Mouse (Mus musculus): ENCODE data around the gene Tbl2. TPM values are rescaled to one million over a fixed set of nuclear protein-coding genes. Genes with fewer than 3 reads are reported as not detected.

Gene Tbl2
- polyA plus RNA-seq, 1 experiment from 2014 or later, result 8.7 TPM

DNA sequence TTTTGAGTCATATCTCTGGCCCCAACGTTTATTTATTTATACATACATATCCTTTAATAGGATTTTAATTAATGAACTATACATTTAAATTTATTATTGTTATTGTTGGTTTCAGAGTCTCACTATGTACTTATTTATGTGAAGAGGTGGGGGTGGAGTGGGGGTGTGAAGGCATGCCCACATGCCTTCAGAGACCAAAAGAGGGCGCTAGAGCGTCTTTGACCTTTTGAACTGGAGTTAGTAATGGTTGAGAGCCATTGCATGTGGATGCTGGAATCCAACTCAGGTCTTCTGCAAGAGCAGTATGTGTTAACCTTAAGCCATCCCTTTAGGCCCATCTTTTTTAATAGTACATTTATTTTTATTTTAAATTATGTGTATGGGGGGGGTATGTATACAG is 36.1 kb downstream of the Tbl2 start:
- Histone ChIP-seq H3K27me3 (replicated peaks; ENCODE audit: insufficient read depth, low read length) (no peaks in the 10 kb centered on the region), H3K27ac (ENCODE audit: low read length) (no peak overlapping the region), H3K4me2 (replicated peaks; ENCODE audit: low read depth, low read length) (no peak overlapping the region), H3K9ac (replicated peaks; ENCODE audit: low read depth) (no peak overlapping the region), H3K4me3 (ENCODE audit: low read depth, low read length) (no peak overlapping the region), H3K4me1 (ENCODE audit: insufficient read depth, low read depth, low read length) (no peaks in the 10 kb centered on the region), H3K36me3 (ENCODE audit: insufficient read depth, low read length) (peaks cover 11% of the 10 kb centered on the region), H3K9me3 (ENCODE audit: low read length) (no peaks in the 10 kb centered on the region)
- peak; percentile 54 for TF ChIP-seq CTCF (IDR thresholded peaks at IDR 0.05)
- no peak for TF ChIP-seq EP300 (IDR thresholded peaks at IDR 0.05)
- 35% methylated on average over 3 of the region's 3 CpGs for WGBS
- peak; percentile 46 for DNase-seq (ENCODE audit: low spot score)
- ATAC-seq, result no peak

DNA sequence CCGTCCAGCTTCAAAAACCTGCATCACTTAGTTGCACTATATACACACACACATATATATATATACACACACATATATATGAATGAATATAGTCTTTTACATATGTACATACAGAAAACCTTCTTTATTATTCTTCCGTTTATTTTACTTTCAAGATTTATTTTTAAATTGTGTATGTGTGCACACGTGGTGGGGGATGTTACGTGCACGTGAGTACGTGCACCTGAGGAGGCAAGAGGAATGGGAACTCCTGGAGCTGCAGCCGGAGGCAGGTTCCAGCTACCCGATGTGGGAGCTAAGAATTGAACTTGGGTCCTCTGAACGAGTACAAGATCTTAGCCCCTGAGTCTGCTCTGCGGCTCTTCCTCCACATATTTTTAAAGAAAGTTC is 36.8 kb downstream of the Tbl2 start:
- 15% methylated on average over 10 of the region's 10 CpGs for WGBS
- H3K27ac ChIP-seq (ENCODE audit: low read length), result peak overlapping the region; percentile 91
- no peak for ATAC-seq

DNA sequence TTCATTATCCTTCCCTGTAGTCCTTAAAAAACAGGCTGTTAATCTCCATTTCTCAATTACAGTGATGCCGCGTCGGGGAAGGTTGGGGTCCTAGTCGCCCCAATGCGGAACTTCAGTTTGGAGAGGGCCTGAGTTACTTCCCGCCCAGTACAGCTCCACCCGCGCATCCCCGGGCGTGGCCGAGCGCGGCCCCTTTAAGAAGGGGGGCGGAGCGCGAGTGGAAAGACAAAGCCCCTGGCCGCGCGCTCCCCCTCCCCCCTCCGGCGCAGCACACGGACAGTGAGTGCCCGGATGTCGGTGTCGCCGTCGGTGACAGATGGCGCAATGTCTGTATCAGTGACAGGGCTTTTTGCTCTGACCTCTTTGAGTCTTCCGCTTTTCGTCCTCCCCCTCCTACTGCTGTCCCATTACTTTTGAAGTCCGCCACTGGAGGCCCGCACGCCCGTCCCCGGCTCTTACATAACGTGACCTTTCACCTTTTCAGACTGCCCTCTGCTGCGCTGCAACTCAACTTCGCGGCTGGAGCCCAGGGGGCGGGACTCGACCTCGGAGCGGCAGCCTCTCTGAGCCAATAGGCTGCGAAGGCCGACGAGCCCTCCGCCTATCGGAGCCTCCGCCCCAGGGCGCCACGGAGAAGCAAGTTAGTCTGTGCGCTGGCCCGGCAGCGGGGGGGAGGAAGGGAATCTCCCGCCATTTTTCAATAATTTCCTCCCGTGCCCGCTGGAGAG is 37.3 kb downstream of the Tbl2 start, which contains the start of gene Baz1b:
TSS of gene Baz1b (plus strand) at position 644 of the 728 bp plus-strand sequence.
- H3K9ac ChIP-seq (replicated peaks; ENCODE audit: low read depth), result peak within 1 kb of the TSS; percentile 83
- TF ChIP-seq CTCF (IDR thresholded peaks at IDR 0.05) (peak; percentile 32), EP300 (IDR thresholded peaks at IDR 0.05) (peak; percentile 64)
- WGBS, result 3% methylated on average over 54 of the region's 57 CpGs
- peak within 1 kb of the TSS; percentile 86 for H3K4me2 ChIP-seq (replicated peaks; ENCODE audit: low read depth, low read length)
- no peaks in the 10 kb centered on the region for H3K4me1 ChIP-seq (ENCODE audit: insufficient read depth, low read depth, low read length)
- ATAC-seq, result peak; percentile 97
- H3K4me3 ChIP-seq (ENCODE audit: low read depth, low read length), result peak within 1 kb of the TSS; percentile 99
- H3K36me3 ChIP-seq (ENCODE audit: insufficient read depth, low read length), result peaks cover 5% of the 10 kb centered on the region; the same call in 1 of the 2 replicates
- no peaks in the 10 kb centered on the region for H3K27me3 ChIP-seq (replicated peaks; ENCODE audit: insufficient read depth, low read length)
- no peaks in the 10 kb centered on the region for H3K9me3 ChIP-seq (ENCODE audit: low read length)
- H3K27ac ChIP-seq (ENCODE audit: low read length), result peak within 1 kb of the TSS; percentile 91
- DNase-seq (ENCODE audit: low spot score), result peak; percentile 99

More for the DNA sequence above, 36.8 kb downstream of the Tbl2 start:
- Histone ChIP-seq H3K4me1 (ENCODE audit: insufficient read depth, low read depth, low read length) (no peaks in the 10 kb centered on the region), H3K4me3 (ENCODE audit: low read depth, low read length) (peak overlapping the region; percentile 99), H3K36me3 (ENCODE audit: insufficient read depth, low read length) (peaks cover 5% of the 10 kb centered on the region; the same call in 1 of the 2 replicates), H3K4me2 (replicated peaks; ENCODE audit: low read depth, low read length) (peak overlapping the region; percentile 52), H3K9ac (replicated peaks; ENCODE audit: low read depth) (peak overlapping the region; percentile 83; the same call in 1 of the 2 replicates), H3K27me3 (replicated peaks; ENCODE audit: insufficient read depth, low read length) (no peaks in the 10 kb centered on the region), H3K9me3 (ENCODE audit: low read length) (no peaks in the 10 kb centered on the region)
- DNase-seq (ENCODE audit: low spot score), result no peak
- no peak for TF ChIP-seq EP300 (IDR thresholded peaks at IDR 0.05)
- no peak for TF ChIP-seq CTCF (IDR thresholded peaks at IDR 0.05)

DNA sequence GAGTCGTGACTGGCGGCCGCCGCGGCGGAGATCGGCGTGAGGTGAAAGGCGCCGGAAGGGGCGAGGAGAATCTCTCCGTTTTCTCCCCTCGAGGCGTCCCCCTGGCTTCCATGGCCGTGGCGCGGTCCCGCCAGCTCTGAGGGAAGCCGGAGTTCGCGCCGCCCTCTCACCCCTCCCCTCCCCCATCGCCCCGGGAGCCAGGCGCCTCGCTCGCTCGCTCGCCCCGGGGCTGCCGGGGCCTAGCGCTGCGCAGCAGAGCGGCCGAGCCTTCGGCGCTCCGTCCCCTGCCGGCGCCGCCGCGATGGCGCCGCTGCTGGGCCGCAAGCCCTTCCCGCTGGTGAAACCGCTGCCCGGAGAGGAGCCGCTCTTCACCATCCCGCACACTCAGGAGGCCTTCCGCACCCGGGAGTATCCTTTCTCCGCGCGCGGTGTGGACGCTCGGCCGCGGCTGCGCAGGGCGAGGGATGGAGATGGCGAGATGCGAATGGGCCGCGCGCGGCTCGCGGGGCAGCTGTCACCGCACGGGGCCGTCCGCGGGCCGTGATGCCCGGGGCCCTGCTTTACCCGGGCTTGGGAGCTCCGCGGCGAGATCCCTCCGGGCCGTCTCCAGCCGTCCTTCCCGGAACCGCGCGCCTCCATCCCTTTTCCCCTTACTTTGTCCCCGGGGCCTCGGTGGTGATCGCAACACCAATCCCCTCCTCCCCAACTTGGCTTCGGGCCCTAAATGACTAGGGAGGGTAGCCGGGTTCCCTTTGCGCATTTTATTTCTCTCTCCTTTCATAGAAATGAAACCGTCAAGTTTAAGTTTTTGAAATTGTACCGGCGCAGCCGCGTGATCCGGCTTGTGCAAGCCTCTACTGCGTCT is 38.1 kb downstream of the Tbl2 start:
- Histone ChIP-seq H3K27me3 (replicated peaks; ENCODE audit: insufficient read depth, low read length) (no peaks in the 10 kb centered on the region), H3K4me3 (ENCODE audit: low read depth, low read length) (peak overlapping the region; percentile 99), H3K4me2 (replicated peaks; ENCODE audit: low read depth, low read length) (peak overlapping the region; percentile 86), H3K4me1 (ENCODE audit: insufficient read depth, low read depth, low read length) (no peaks in the 10 kb centered on the region), H3K9ac (replicated peaks; ENCODE audit: low read depth) (peak overlapping the region; percentile 83), H3K27ac (ENCODE audit: low read length) (peak overlapping the region; percentile 91), H3K36me3 (ENCODE audit: insufficient read depth, low read length) (no peaks in the 10 kb centered on the region), H3K9me3 (ENCODE audit: low read length) (no peaks in the 10 kb centered on the region)
- under 1% methylated on average over 78 of the region's 102 CpGs for WGBS
- ATAC-seq, result peak; percentile 38
- TF ChIP-seq EP300 (IDR thresholded peaks at IDR 0.05) (no peak), CTCF (IDR thresholded peaks at IDR 0.05) (no peak)
- DNase-seq (ENCODE audit: low spot score), result peak; percentile 23

DNA sequence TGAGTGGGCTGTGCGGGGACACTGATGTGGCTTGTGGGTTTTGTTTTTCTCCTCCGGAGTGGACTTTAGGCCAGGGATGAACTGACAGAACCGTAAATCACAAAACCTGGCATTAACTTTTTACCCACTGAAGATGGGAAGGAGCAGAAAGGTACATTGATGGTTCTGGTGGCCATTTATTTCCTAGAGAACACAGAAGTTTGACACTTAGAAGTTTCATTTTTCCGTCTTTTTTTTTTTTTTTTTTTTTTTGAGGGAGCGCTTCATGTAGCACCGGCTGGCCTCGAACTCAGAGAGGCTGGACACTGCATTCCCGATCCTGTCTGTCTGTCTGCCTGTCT is 38.7 kb downstream of the Tbl2 start:
- Histone ChIP-seq H3K27ac (ENCODE audit: low read length) (no peak overlapping the region), H3K4me1 (ENCODE audit: insufficient read depth, low read depth, low read length) (no peaks in the 10 kb centered on the region), H3K9me3 (ENCODE audit: low read length) (no peaks in the 10 kb centered on the region), H3K4me3 (ENCODE audit: low read depth, low read length) (peak overlapping the region; percentile 99), H3K9ac (replicated peaks; ENCODE audit: low read depth) (peak overlapping the region; percentile 83), H3K27me3 (replicated peaks; ENCODE audit: insufficient read depth, low read length) (no peaks in the 10 kb centered on the region), H3K36me3 (ENCODE audit: insufficient read depth, low read length) (no peaks in the 10 kb centered on the region), H3K4me2 (replicated peaks; ENCODE audit: low read depth, low read length) (peak overlapping the region; percentile 86)
- no peak for ATAC-seq
- no peak for DNase-seq (ENCODE audit: low spot score)
- no peak for TF ChIP-seq EP300 (IDR thresholded peaks at IDR 0.05)
- no peak for TF ChIP-seq CTCF (IDR thresholded peaks at IDR 0.05)
- WGBS, result 1% methylated on average over 8 of the region's 8 CpGs
